Mouse (Mus musculus) bone marrow, adult 2 months (tissue): ENCODE data around the gene Gria4.

Experiments used
- CTCF ChIP-seq: fragments of 200-500 bp; IDR thresholded peaks from 2 replicates; pipeline ENCODE4 v1.5.1; 2011; ENCODE audit warnings: low read length, control low read depth; ENCODE audit not compliant: control insufficient read depth, insufficient read depth
- POLR2A ChIP-seq: fragments of 200-500 bp; IDR thresholded peaks from 2 replicates; pipeline ENCODE4 v1.6.1; 2011; ENCODE audit warnings: low read depth, mild to moderate bottlenecking, control low read depth, low read length, borderline replicate concordance; ENCODE audit not compliant: control insufficient read depth

- TF ChIP-seq CTCF = no peak
- TF ChIP-seq POLR2A = no peak
Observed at GRCm38 (mm10) chr9:4680244-4680643, 115.8 kb downstream of the Gria4 start.
